Mouse (Mus musculus): ENCODE results near the gene Plek2. TPM values are rescaled to one million over a fixed set of nuclear protein-coding genes. Genes with fewer than 3 reads are reported as not detected.

Gene Plek2
- total and polyA plus RNA-seq, 3 experiments: not detected

- H3K27me3 ChIP-seq (ENCODE audit: insufficient read depth, low read length): no peaks in the 10 kb centered on the region
- H3K36me3 ChIP-seq (replicated peaks): peaks cover 87% of the 10 kb centered on the region
- no peaks in the 10 kb centered on the region for H3K9me3 ChIP-seq (replicated peaks)
- no peak for ATAC-seq (ENCODE audit: extremely low read depth, insufficient number of reproducible peaks, low FRiP score, poor library complexity, severe bottlenecking)
- peaks cover 8% of the 10 kb centered on the region for H3K4me1 ChIP-seq (ENCODE audit: insufficient read depth, low read depth, low read length)
- DNase-seq (ENCODE audit: low spot score): no peak
- no peak overlapping the region for H3K4me3 ChIP-seq (ENCODE audit: low read depth, low read length)
- TF ChIP-seq GATA2 (IDR thresholded peaks at IDR 0.05; ENCODE audit: borderline replicate concordance, low read depth, low read length) (no peak), CTCF (IDR thresholded peaks at IDR 0.05; ENCODE audit: low read depth, low read length) (no peak), TAL1 (conservative IDR thresholded peaks at IDR 0.05; ENCODE audit: low read depth, low read length) (no peak), GATA1 (IDR thresholded peaks at IDR 0.05; ENCODE audit: borderline replicate concordance, low read length) (no peak), POLR2AphosphoS5 (IDR thresholded peaks at IDR 0.05; ENCODE audit: insufficient replicate concordance, low read depth, low read length) (no peak)
Observed at GRCm38 (mm10) chr12:78839906-78840305, 66.9 kb downstream of the Plek2 start.

Other genes with a start within 250 kb of the Plek2 start
- gene Fam71d, start 215.4 kb downstream of the Plek2 start, total RNA-seq (2014; fragmentation: Nextera tagmentation): 0.90 TPM in 1 of 2 replicates, not detected in the other
- gene Fam71d, start 215.4 kb downstream of the Plek2 start, total RNA-seq (2017): 1.0 and 1.3 TPM in 2 replicates
- gene Fam71d, start 215.4 kb downstream of the Plek2 start, polyA plus RNA-seq (2012): not detected in 2 replicates
- gene Mpp5, start 158.1 kb downstream of the Plek2 start, total RNA-seq (2014; fragmentation: Nextera tagmentation): 76.5 and 84.5 TPM in 2 replicates
- gene Mpp5, start 158.1 kb downstream of the Plek2 start, total RNA-seq (2017): 66.4 and 106 TPM in 2 replicates
- gene Mpp5, start 158.1 kb downstream of the Plek2 start, polyA plus RNA-seq (2012): 1.9 and 2.3 TPM in 2 replicates
- gene Atp6v1d, start 45.3 kb downstream of the Plek2 start, total RNA-seq (2014; fragmentation: Nextera tagmentation): 114 and 119 TPM in 2 replicates
- 140 and 149 TPM in 2 replicates for gene Atp6v1d, start 45.3 kb downstream of the Plek2 start, total RNA-seq (2017)
- gene Atp6v1d, start 45.3 kb downstream of the Plek2 start, polyA plus RNA-seq (2012): 7.1 and 10.0 TPM in 2 replicates
- 332 and 357 TPM in 2 replicates for gene Eif2s1, start 45.1 kb downstream of the Plek2 start, total RNA-seq (2014; fragmentation: Nextera tagmentation)
- 191 and 198 TPM in 2 replicates for gene Eif2s1, start 45.1 kb downstream of the Plek2 start, total RNA-seq (2017)
- 43.4 and 52.3 TPM in 2 replicates for gene Eif2s1, start 45.1 kb downstream of the Plek2 start, polyA plus RNA-seq (2012)
- 9.4 and 13.7 TPM in 2 replicates for gene Tmem229b, start 100.7 kb upstream of the Plek2 start, total RNA-seq (2014; fragmentation: Nextera tagmentation)
- 26.6 and 34.8 TPM in 2 replicates for gene Tmem229b, start 100.7 kb upstream of the Plek2 start, total RNA-seq (2017)
- 9.5 and 12.4 TPM in 2 replicates for gene Tmem229b, start 100.7 kb upstream of the Plek2 start, polyA plus RNA-seq (2012)
- not detected in 2 replicates for gene Plekhh1, start 122.2 kb upstream of the Plek2 start, total RNA-seq (2014; fragmentation: Nextera tagmentation)
- 0.17 and 0.44 TPM in 2 replicates for gene Plekhh1, start 122.2 kb upstream of the Plek2 start, total RNA-seq (2017)
- 0.02 TPM in 2 replicates for gene Plekhh1, start 122.2 kb upstream of the Plek2 start, polyA plus RNA-seq (2012)
- 60.1 and 64.8 TPM in 2 replicates for gene Pigh, start 182.7 kb upstream of the Plek2 start, total RNA-seq (2014; fragmentation: Nextera tagmentation)
- gene Pigh, start 182.7 kb upstream of the Plek2 start, total RNA-seq (2017): 47.0 and 47.3 TPM in 2 replicates
- gene Pigh, start 182.7 kb upstream of the Plek2 start, polyA plus RNA-seq (2012): 14.7 and 17.0 TPM in 2 replicates
- gene Arg2, start 223.8 kb upstream of the Plek2 start, total RNA-seq (2014; fragmentation: Nextera tagmentation): 0.75 TPM in 1 of 2 replicates, not detected in the other
- gene Arg2, start 223.8 kb upstream of the Plek2 start, total RNA-seq (2017): 0.52 TPM in 1 of 2 replicates, not detected in the other
- not detected in 2 replicates for gene Arg2, start 223.8 kb upstream of the Plek2 start, polyA plus RNA-seq (2012)